Mouse (Mus musculus): ENCODE measurements around the gene Olfr96. TPM values are rescaled to one million over a fixed set of nuclear protein-coding genes. Genes with fewer than 3 reads are reported as not detected.

Gene Olfr96
- polyA plus RNA-seq, 1 experiment from 2014 or later, result not detected

DNA sequence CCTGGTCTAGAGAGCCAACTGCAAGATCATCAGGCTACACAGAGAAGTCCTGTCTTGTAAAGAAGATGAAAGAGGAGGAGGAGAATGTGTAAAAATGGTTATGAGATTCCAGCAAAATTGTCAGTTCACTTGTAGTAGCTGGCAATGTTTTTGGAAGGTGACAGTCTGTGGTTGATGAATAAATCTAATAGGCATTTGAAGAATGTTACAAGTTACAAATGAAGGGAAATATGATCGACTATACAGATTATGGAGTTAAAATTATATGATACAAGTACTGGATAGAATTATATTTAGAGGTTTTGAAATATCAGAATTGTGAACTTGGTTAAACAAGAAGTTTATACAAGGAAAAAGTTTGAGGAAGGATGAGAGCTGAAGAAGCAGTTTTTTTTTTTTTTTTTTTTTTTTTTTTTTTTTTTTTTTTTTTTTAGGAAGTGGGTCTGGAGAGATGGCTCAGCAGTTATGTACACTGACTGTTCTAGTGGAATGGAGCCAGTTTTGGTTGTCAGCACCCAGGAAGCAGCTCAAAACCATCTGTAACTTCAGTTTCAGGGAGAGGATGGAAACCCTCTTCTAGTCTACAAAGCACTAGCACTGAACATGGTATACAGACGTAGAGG is 55.8 kb downstream of the Olfr96 start:
- Histone ChIP-seq H3K9me3 (replicated peaks) (no peaks in the 10 kb centered on the region), H3K4me1 (replicated peaks) (no peaks in the 10 kb centered on the region), H3K4me3 (replicated peaks) (no peak overlapping the region), H3K9ac (no peak overlapping the region), H3K4me2 (no peak overlapping the region), H3K36me3 (no peaks in the 10 kb centered on the region), H3K27me3 (no peaks in the 10 kb centered on the region), H3K27ac (no peak overlapping the region)
- DNase-seq (no peak), ATAC-seq (ENCODE audit: low read depth) (no peak)
- WGBS (ENCODE audit: insufficient replicate concordance), result 47% methylated on average over 2 of the region's 2 CpGs

Other genes with a start within 250 kb of the Olfr96 start
- not detected in 2 replicates for gene 2410137M14Rik, start 238.9 kb upstream of the Olfr96 start, polyA plus RNA-seq (2015; fragmentation: Nextera tagmentation; extraction: Ambion mirVana)
- gene H2-M5, start 230.6 kb upstream of the Olfr96 start, polyA plus RNA-seq (2015; fragmentation: Nextera tagmentation; extraction: Ambion mirVana), result not detected in 2 replicates
- gene Zfp57, start 219.0 kb upstream of the Olfr96 start, polyA plus RNA-seq (2015; fragmentation: Nextera tagmentation; extraction: Ambion mirVana), result 4.6 TPM in 2 replicates
- not detected in 2 replicates for gene Mog, start 196.7 kb upstream of the Olfr96 start, polyA plus RNA-seq (2015; fragmentation: Nextera tagmentation; extraction: Ambion mirVana)
- 0.43 and 0.51 TPM in 2 replicates for gene Gabbr1, start 174.2 kb upstream of the Olfr96 start, polyA plus RNA-seq (2015; fragmentation: Nextera tagmentation; extraction: Ambion mirVana)
- not detected in 2 replicates for gene Olfr90, start 131.6 kb upstream of the Olfr96 start, polyA plus RNA-seq (2015; fragmentation: Nextera tagmentation; extraction: Ambion mirVana)
- gene Olfr91, start 121.9 kb upstream of the Olfr96 start, polyA plus RNA-seq (2015; fragmentation: Nextera tagmentation; extraction: Ambion mirVana), result not detected in 2 replicates
- gene Olfr92, start 100.1 kb upstream of the Olfr96 start, polyA plus RNA-seq (2015; fragmentation: Nextera tagmentation; extraction: Ambion mirVana), result not detected in 2 replicates
- gene Olfr93, start 58.7 kb upstream of the Olfr96 start, polyA plus RNA-seq (2015; fragmentation: Nextera tagmentation; extraction: Ambion mirVana), result not detected in 2 replicates
- not detected in 2 replicates for gene Ubd, start 26.3 kb upstream of the Olfr96 start, polyA plus RNA-seq (2015; fragmentation: Nextera tagmentation; extraction: Ambion mirVana)
- not detected in 2 replicates for gene Olfr94, start 19.2 kb upstream of the Olfr96 start, polyA plus RNA-seq (2015; fragmentation: Nextera tagmentation; extraction: Ambion mirVana)
- gene Olfr95, start 7.0 kb upstream of the Olfr96 start, polyA plus RNA-seq (2015; fragmentation: Nextera tagmentation; extraction: Ambion mirVana), result not detected in 2 replicates
- not detected in 2 replicates for gene Olfr97, start 17.2 kb downstream of the Olfr96 start, polyA plus RNA-seq (2015; fragmentation: Nextera tagmentation; extraction: Ambion mirVana)
- not detected in 2 replicates for gene Olfr98, start 43.6 kb downstream of the Olfr96 start, polyA plus RNA-seq (2015; fragmentation: Nextera tagmentation; extraction: Ambion mirVana)
- gene H2-M3, start 50.1 kb downstream of the Olfr96 start, polyA plus RNA-seq (2015; fragmentation: Nextera tagmentation; extraction: Ambion mirVana), result 1.3 and 1.5 TPM in 2 replicates
- gene Olfr99, start 63.3 kb downstream of the Olfr96 start, polyA plus RNA-seq (2015; fragmentation: Nextera tagmentation; extraction: Ambion mirVana), result not detected in 2 replicates
- gene Olfr101, start 84.2 kb downstream of the Olfr96 start, polyA plus RNA-seq (2015; fragmentation: Nextera tagmentation; extraction: Ambion mirVana), result not detected in 2 replicates
- not detected in 2 replicates for gene Olfr102, start 96.9 kb downstream of the Olfr96 start, polyA plus RNA-seq (2015; fragmentation: Nextera tagmentation; extraction: Ambion mirVana)
- not detected in 2 replicates for gene Olfr103, start 119.6 kb downstream of the Olfr96 start, polyA plus RNA-seq (2015; fragmentation: Nextera tagmentation; extraction: Ambion mirVana)
- not detected in 2 replicates for gene Olfr104-ps, start 139.4 kb downstream of the Olfr96 start, polyA plus RNA-seq (2015; fragmentation: Nextera tagmentation; extraction: Ambion mirVana)
- gene Olfr105-ps, start 158.9 kb downstream of the Olfr96 start, polyA plus RNA-seq (2015; fragmentation: Nextera tagmentation; extraction: Ambion mirVana), result not detected in 2 replicates
- gene Olfr106-ps, start 170.2 kb downstream of the Olfr96 start, polyA plus RNA-seq (2015; fragmentation: Nextera tagmentation; extraction: Ambion mirVana), result not detected in 2 replicates
- gene Olfr107, start 179.1 kb downstream of the Olfr96 start, polyA plus RNA-seq (2015; fragmentation: Nextera tagmentation; extraction: Ambion mirVana), result not detected in 2 replicates
- gene Olfr108, start 225.3 kb downstream of the Olfr96 start, polyA plus RNA-seq (2015; fragmentation: Nextera tagmentation; extraction: Ambion mirVana), result not detected in 2 replicates
- gene Olfr109, start 238.8 kb downstream of the Olfr96 start, polyA plus RNA-seq (2015; fragmentation: Nextera tagmentation; extraction: Ambion mirVana), result not detected in 2 replicates

All from liver, embryonic 13.5 days (tissue).